Mouse (Mus musculus) kidney, postnatal 4 days (tissue): ENCODE measurements at regions not wholly inside any gene's neighbourhood (a gene's known extent, or its start where the extent isn't known, plus 50 kb on each side); places are given as distances from the start of the nearest gene placed in this dataset.
"Not testable (repeated sequence)": the region's sequence is repeated elsewhere in the genome, so short reads cannot be mapped to it uniquely, and the experiment has no call there.

ENCODE experiments used
- DNase-seq, 2 experiments: peaks; one replicate each; pipeline ENCODE4 v3.0.0; 2021; ENCODE audit warnings: mixed read lengths in 2 of 2

DNA sequence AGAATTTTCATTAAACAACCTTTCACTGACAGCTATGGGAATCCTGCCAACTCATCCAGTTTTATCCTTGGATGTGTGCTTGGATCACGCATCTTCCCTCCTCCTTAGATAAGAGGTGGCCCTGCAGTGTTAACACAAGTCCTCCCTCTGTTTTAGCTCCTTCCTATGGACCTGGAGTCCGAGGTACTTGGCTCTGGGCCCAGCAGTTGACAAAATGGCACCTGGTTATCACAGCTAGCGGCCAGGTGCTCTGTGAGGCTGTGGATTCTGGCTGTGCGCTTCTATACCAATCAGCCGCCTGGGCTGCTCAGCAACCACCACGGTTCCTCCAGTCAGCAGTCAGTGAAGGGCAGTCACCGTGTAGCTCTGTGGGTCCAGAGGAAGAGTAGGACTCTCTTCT lies 157.4 kb downstream of the Prdm2 start:
- no peak for DNase-seq

DNA sequence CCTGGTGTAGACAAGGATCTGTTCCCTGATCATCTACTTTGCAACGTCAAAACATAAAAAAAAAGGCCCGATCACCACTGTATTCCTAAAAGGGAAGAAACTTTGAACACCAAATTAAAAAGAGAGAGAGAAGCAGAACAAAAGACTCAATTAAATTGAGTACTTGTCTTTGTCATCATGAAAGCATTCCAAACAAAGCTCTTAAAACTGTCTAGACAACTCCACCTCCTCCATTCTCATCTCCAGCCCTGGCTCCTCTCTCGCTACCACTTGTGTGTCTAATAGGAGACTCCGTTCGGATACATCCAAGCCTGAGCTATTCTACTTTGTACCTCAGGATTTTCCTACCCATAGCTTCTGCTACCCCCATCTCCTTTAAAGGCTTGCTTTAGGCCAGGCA lies 159.8 kb downstream of the Prdm2 start:
- DNase-seq: no peak

DNA sequence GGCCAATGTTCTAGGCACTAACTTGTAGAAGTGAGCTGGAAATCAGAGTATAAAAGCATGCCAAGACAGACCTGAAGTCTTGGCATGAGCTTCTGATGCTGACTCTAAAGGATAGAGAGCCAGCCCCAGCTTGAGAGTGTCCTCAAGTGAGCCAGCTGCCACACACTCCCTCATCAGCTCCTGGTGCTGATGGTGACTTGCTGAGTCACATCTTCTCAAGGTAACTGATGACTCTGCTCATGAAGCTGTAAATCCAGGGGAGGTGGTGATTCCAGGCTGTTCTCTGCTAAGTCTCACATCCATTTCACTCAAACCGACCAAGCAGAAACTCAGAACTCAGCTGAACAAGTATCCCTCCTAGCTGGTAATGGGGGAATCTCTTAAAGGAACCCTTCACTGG lies 161.6 kb downstream of the Prdm2 start:
- DNase-seq: no peak

DNA sequence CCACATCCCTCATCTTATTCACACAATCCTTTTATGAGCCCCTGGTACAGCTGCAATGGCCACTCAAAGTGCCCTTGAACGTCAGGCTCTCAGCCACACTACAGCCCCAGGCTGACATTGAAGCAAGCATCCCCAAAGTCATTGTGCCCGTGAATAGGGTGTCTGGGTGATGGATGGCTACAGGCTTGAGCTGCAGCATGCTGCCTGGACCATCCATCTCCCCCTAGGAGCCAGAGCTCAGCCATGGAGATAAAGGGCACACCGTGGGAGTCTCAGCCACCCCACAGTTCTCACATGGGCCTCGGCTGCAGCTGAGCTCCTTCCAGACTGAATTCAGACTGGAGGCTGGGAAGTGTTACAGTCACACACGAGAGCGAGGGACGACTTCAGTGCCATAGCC lies 167.6 kb downstream of the Prdm2 start:
- no peak for DNase-seq

DNA sequence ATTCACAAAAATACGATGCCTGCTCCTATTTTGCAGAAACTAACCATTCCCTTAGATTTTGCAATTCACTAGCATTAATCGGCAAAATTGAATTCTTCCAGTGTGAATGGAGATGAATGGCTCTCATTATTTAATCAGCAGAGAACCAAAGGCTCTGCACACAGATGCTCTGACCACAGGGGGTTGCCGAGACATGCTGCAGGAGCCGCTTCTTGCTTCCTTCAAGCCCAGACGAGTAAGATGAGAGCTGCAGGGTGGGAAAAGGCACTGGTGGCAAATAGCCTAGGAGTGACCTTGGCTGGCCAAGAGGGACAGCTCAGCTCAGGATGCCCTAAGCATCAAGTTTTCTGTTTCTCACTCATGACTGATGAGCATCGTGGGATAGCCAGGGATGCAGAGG lies 170.0 kb downstream of the Prdm2 start:
- no peak for DNase-seq

DNA sequence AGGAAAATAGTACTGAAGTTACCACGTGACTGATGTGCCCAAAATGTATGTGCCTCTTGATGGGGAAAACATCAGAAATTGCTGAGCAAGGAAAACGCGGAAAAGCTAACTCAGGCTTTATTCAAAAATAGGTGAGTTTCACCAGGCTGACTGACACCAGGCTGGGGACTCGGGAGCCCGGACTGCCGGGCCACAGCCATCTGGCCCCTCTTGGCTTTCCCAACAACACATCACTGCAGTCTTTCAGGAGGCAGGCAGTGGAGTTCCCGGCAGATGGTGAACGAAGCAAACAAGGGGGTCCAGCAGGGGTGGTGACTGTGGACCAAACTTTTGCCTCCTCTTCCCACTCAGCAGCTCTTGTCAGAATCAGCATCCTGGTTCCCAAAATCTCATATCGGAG lies 174.2 kb downstream of the Prdm2 start:
- DNase-seq: no peak

DNA sequence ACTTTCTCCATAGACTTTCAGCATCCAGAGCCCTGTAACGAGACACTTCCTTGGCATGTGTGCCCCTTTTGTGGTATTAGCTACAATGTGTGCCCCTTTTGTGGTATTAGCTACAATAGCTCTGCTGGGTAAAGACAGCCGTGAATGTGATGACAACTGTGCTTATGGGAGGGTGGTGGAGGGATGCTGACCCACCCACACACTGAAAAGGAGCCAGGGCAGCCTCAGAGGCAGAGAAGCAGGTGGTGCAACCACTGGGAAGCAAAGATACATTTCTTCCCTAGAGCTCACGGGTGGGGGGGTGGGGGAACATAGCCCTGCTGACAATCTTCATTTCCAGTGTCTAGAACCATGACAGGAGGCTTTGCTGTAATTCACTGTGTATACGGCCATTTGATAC lies 176.1 kb downstream of the Prdm2 start:
- no peak for DNase-seq

DNA sequence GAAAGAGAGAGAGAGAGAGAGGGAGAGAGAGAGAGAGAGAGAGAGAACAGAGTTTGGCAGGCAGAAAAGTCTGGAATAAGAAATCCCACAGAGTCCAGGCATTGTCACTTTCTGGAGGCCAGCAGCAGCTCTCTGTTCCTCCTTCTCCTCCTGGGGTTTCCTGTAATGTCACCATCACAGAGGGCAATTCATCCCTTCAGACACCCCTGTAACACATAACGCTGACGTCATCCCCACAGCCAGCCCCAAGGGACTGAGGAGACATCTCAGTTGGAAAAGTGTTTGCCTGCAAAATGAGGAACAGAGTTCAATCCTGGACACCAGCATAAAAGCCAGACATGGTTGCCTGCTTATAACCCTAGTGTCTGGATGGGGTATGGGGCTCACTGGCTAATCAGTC lies 177.7 kb downstream of the Prdm2 start:
- not testable (repeated sequence) for DNase-seq

DNA sequence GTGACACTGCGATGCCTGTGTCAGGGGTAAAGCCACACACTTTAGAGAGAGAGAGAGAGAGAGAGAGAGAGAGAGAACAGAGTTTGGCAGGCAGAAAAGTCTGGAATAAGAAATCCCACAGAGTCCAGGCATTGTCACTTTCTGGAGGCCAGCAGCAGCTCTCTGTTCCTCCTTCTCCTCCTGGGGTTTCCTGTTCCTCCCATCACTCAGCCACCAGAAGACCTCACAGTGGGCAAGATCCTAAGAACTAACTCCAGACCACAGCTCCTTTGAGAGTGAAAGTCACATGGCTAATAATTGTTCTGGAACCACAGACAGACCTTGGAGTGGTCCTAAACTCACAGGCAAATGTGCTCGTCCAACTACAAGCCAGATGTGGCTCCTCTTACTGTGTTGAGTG lies 178.5 kb downstream of the Prdm2 start:
- DNase-seq: not testable (repeated sequence)

DNA sequence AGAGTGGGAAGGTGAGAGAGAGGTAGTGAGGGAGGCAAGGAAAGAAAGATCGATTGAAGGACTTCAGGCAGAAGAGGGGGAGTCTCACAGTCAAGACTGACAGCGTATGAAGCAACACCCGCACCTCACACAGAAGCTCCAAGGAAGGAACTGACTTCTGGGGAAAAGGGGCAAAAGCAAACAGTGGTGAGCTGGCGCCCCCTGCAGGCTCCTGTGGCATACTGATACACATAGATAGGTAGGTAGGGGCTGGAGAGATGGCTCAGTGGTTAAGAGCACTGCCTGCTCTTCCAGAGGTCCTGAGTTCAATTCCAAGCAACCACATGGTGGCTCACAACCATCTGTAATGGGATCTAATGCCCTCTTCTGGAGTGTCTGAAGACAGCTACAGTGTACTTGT lies 183.0 kb downstream of the Prdm2 start:
- DNase-seq: not testable (repeated sequence)

DNA sequence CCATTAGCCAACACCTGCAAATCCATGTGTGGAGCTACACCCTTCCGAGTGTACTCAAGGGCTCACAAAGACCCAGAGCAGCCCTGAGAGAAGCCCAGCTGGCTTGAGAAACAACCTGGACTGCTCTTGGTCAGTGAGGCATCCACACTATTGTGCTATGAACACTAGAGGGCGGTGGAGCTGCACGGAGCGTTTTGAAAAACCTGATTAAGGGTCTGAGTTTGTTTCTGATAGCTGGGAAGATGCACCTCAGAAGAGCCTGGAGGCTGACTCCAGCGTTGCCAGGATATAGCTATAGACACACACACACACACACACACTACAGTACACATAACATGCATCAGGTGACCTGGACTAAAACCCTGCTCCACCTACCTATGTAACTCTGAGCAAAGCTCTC lies 185.5 kb downstream of the Prdm2 start:
- DNase-seq: peak; percentile 77 to 81

DNA sequence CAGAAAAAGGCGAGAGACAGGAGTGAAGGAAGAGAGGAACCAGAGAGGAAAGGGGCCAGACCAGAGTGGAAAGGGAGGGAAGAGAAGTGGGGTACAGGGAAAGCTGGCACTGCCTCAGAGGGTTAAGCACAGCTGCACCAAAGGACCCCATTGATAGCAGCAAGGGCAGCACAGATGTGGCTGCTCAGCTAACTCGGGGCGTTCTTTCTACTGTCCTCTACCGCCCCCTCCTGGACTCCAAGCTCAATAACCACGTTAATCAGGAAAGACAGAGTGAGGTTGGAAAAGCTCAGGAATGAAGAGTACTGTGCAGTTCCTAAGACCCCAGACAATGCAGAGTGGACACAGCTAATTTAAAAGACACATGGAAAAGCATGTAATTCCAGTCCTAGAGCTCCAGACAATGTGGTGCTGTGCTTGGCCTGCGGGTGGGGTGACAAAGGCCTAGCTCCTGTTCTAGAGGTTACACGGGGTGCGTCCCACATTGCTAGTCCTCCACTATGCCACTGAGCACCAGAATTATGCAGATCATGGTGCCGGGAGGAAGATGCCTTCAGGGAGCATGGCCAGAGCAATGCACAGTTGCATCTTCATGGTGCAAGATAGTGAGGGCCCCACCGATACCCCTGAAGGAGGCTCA lies 191.4 kb downstream of the Prdm2 start:
- peak; percentile 82 for DNase-seq

DNA sequence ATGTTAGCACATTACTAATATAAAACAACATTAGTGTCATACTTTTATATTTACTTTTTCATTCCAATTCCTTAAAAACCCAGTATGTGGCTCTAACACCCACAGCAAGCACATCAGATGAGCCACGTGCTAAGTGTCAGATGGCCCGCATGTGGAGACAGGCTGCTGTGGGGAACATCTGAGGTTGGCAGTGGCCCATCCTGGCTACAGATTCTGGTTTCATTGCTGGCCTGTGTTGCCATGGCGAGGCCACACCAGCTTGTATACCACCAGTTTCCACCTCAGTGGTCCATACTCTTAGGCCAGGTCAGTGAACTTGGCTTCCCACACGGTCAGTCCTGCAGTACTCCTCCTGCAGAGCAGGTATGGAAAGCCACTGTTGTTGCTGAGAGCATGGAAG lies 192.1 kb downstream of the Prdm2 start:
- DNase-seq: no peak

DNA sequence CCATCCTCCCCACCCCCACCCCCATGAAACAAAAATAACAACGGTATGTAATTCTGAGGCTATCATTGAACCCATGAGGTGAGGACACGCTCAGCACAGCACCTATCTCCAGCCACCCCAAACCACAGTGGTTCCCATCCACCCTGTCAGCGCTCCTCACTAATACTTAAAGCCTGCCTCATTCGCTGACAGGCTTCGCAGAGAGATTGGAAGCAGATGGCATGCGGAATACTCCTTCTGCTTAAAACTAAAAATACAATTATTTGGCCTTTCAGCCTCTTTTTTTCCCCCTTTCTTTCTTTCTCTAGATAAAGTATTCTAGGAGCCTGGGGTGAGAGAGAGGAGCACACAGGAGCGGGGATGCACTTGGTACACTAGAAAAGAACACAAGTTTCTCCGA lies 199.9 kb downstream of the Prdm2 start:
- no peak for DNase-seq

DNA sequence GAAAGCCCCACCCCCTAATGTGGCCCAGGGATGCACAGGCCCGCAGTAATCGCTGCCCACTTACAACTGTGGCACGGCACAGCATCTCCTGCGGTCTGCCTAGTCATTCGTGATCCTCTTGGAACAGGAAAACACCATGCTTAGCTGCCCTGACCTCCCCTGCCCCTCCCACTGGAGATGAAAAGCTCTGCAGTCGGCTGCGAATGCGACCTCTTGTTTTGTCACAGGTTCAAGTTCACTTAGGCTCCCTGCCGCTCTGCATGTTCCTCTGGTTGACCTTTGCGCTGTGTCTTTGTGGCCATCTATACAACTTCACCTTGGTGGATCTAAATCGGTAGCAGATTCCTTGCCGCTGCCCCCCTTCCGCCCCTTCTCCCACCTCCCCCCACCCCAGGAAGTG lies 210.8 kb downstream of the Prdm2 start:
- DNase-seq: no peak

DNA sequence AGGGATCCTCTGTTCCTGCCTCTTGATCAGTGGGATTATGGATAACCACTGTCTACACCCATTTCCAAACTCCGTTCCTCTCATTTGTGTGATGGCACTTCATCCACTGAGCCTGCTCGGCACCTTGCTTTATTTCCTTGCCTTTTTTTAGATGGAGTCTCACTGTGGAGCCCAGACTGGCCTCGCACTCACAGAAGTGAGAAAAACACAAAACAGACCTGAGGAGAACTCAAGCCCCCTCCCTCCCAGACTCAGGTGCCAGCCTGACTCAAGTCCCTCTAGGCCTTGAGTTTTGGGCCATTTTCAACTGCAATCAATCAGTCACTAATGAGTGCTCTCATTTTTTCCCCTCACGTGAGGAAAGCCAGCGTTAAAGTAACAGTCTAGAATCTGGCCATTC lies 211.3 kb downstream of the Prdm2 start:
- no peak for DNase-seq

DNA sequence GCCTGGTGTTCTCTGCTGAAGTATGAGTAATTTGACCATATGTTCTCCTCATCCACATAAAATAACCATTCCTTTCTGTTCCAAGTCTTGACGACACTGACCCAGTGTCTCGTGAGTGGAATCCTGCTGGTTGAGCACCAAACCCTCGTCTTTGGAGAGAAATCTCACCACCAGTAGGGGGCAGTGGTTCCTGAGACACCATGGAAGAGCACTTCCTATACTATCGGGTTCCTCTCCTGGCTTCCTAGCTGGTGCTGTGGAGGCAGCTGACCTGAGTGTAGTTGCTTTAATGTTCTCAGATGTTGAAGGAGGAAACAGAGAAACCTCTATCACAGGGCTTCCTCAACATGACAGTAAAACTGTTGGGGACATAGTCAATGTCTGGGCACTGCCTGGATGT lies 216.4 kb downstream of the Prdm2 start:
- no peak for DNase-seq

DNA sequence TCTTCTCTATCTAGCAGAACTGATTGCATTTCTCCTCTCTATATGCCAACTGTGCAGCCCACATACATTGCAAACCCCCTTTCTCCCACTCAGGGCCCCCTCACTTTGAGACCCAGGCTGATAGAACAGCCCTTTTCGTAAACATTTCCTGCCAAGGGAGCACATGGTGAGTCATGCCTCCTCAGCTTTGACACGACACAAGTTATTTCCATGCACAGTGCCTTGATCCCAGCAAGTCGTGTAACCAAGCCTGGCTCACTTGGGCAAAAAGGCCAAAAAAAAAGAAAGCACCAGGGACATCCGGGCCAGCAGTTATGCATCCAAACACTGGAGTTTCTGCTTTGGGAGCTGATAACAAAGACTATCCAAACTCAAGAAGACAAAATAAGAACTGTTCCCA lies 221.4 kb downstream of the Prdm2 start:
- DNase-seq: no peak

DNA sequence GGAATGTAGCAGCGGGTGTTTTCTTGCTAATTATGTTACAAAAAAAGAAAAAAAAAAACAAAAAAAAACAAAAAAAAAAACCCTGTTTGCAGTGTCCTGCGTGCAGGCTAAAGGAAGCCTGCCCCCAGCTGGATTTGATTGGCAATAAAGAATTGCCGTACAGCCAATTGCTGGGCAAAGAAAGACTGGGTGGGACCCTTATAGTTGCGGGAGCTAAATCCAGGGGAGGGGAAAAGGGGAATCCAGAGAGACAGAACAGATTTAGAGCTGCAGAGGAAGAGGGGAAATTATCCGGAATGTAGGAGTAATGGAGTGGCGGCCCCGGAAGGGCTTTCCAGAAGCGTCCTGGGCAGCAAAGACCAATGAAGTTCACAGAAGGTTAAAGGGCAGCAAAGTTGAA lies 223.6 kb downstream of the Prdm2 start:
- peak; percentile 5 to 17 for DNase-seq

DNA sequence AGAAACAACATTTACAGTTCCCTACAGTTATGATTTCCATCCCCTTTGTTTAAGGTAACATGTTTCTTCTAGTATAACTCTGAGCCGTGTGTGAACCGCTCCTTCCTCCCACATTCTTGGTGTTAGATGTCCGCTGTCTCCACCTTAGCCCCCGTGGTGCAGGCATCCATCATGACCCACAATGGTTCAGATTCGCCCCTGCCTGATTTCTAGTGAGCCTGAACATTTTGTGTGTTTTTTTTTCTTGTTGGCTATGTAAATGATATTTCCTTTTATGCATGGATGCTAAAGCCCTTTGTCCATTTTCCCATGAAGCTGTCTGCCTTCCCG lies 229.5 kb downstream of the Prdm2 start:
- no peak for DNase-seq

DNA sequence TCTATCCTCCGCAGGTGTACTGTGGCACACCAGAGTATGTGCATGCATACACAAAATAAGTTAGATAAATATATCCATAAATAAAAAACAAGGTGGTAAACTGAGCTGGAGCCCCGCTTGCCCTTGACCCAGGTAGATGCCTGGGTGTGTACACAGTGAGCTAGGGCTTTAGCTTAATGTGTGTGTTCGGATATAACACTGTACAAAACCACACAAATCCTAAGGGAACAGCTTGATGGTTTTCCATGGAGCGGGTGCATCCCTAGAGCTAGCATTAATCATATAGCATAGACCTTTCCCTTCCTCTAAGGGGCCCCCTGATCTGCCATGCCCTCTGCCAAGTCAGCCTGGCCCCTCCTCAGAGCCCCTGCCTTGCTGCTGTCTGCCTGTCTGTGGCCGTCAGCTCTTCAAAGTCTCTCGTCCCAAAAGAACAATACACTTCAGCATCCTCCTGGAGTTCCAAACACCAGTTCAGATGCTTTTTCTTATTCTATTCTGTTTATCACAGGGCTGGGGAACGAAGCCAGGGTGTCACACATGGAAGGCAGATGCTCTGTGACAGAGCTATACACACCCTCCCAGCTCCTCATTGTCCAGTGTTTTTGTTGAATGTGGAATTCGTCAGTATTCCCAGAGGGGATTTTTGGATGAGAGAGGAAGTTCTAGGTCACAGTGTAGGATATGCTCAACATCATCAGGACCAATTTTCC lies 230.1 kb downstream of the Prdm2 start:
- no peak for DNase-seq

DNA sequence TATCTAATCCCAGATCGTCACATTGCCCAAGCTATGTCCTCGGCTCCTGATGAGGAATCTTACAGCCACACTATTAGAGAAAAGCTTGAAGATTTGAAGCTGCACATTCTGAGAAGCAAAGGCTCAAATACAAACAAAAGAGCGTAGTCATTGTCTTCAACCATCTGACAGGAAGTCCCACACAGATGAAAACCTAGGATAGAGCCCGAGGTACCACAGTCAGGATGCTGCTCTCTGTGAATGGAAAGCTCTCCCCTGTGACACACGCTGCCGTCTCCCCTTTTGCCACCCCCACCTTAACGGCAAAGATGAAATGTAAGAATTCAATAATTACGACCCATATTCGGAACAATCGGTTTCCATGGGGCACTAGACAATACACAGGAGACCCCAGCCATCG lies 237.2 kb downstream of the Prdm2 start:
- no peak for DNase-seq

DNA sequence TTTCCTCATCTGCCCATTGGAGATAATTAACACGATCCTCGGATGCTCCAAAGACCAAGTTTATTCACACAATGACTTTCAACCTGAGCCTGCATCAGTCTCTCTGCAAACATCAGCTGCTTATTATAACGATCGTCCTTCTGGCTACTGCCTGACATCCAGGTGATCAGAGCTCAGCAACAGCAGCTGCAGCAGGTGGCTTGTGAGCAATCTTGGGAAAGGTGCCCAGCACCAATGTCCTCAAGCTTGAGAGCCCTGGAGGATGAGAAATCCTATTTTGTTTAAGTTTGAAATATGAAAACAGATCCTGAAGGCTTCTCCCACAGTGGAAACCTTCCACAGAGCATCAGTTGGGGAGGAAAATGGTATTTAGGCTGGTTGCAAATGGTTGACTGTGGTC lies 242.8 kb downstream of the Prdm2 start:
- no peak for DNase-seq

DNA sequence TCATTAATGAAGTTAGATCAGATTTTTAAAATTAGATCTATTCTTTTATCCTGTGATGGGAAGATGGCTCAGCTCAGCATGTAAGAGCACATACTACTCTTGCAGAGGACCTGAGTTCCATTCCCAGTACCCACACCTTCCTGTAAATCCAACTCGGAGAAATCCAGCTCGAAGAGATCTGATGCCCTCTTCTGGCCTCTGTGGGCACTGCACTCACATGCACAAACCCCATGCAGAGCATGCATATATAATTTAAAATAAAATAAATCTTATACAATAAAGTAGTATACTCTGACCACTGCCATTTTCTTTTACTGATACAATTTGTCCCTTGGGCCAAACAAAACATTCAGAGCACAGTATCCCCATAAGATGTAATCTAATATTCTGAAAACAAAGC lies 245.2 kb downstream of the Prdm2 start:
- DNase-seq: no peak

DNA sequence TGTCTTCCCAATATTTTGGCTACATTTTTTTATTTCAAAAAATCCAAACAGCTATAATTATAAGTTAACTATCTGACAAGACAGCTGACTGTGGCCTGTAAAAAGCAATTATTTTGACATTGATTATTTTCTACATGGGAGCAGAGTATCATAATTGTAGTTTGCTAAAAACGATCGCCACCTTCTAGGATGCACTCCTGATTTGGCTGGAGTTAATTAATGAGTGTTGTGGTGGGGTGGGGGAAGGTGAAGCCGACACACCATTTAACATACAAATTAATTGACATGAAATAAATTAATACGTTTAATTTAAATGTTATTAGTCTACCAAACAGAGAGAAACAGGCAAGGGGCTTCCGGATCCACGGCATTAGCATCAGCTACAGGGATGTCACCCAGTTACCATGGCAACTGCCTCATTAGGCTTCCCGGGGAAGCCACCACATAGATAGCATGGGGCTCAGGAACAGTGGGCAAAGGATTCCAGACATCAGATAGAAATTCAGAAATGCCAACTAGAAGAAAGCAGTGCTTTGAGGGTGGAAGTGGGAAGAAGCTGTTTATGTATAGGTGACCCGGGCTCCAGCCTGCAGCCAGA lies 255.9 kb downstream of the Prdm2 start:
- DNase-seq: no peak
